Mouse (Mus musculus) layer of hippocampus, postnatal 14 days (tissue): ENCODE results near the gene Trp53bp1. TPM values are rescaled to one million over a fixed set of nuclear protein-coding genes. Genes with fewer than 3 reads are reported as not detected.
A peak's percentile ranks its signal among the peaks of the same experiment; 100 is the strongest.

Experiments used
- DNase-seq, 2 experiments: peaks; one replicate each; pipeline ENCODE4 v3.0.0; 2021 to 2022; ENCODE audit warnings: low spot score in 2 of 2, mixed read lengths in 1 of 2
- long read RNA-seq, 2 experiments: library from polyadenylated mRNA; stranded (forward); transcript quantifications; one replicate each; pipeline ENCODE4 v2.0.0; 2021
- total RNA-seq, 2 experiments: library from RNA; stranded (reverse); gene quantifications; 2 replicates each; pipeline ENCODE4 v1.2.3; 2021

The Trp53bp1 gene
- total RNA-seq: 100 to 1,000 TPM; 140 to 152 TPM
- long read RNA-seq, experiment 1, full-length matches to known transcripts: 2 of 29 reads
- long read RNA-seq, experiment 1, partial matches to known transcripts: 23 of 29 reads
- long read RNA-seq, experiment 1, other reads (novel, unspliced or antisense): 4 of 29 reads
- long read RNA-seq, experiment 2, full-length matches to known transcripts: 3 of 36 reads
- long read RNA-seq, experiment 2, partial matches to known transcripts: 24 of 36 reads
- long read RNA-seq, experiment 2, other reads (novel, unspliced or antisense): 9 of 36 reads

GRCm38 (mm10) chr2:121271236-121271927, at the start of gene Trp53bp1:
Gene Trp53bp1 (minus strand): TSS chr2:121271407.
- DNase-seq: peak; percentile 95 to 97

- no peak for DNase-seq
These were observed 45.1 kb upstream of the Trp53bp1 start for GRCm38 (mm10) chr2:121316278-121316677.

- no peak for DNase-seq
These were observed 37.8 kb upstream of the Trp53bp1 start for GRCm38 (mm10) chr2:121308997-121309416.

GRCm38 (mm10) chr2:121300036-121300435, 28.8 kb upstream of the Trp53bp1 start:
- DNase-seq: no peak

GRCm38 (mm10) chr2:121299471-121299870, 28.3 kb upstream of the Trp53bp1 start:
- DNase-seq: no peak

GRCm38 (mm10) chr2:121298131-121298530, 26.9 kb upstream of the Trp53bp1 start:
- DNase-seq: no peak

- DNase-seq: no peak
These were observed 26.5 kb upstream of the Trp53bp1 start for GRCm38 (mm10) chr2:121297701-121298100.

- DNase-seq: no peak
These were observed 25.6 kb upstream of the Trp53bp1 start for GRCm38 (mm10) chr2:121296754-121297231.

- peak in 1 of 2 experiments; percentile 62 for DNase-seq
These were observed 24.7 kb upstream of the Trp53bp1 start for GRCm38 (mm10) chr2:121295608-121296571.

- peak; percentile 64 to 83 for DNase-seq
These were observed 23.8 kb upstream of the Trp53bp1 start for GRCm38 (mm10) chr2:121294753-121295607.

GRCm38 (mm10) chr2:121294182-121294581, 23.0 kb upstream of the Trp53bp1 start:
- DNase-seq: no peak

GRCm38 (mm10) chr2:121292316-121293013, 21.3 kb upstream of the Trp53bp1 start:
- no peak for DNase-seq

GRCm38 (mm10) chr2:121289730-121290540, 18.7 kb upstream of the Trp53bp1 start:
- DNase-seq: no peak

- peak; percentile 93 to 98 for DNase-seq
These were observed 17.9 kb upstream of the Trp53bp1 start, which contains the start of gene Map1a for GRCm38 (mm10) chr2:121288901-121289729. Gene Map1a (plus strand): TSS chr2:121289600.

GRCm38 (mm10) chr2:121287850-121288249, 16.6 kb upstream of the Trp53bp1 start:
- DNase-seq: no peak

- no peak for DNase-seq
These were observed 815 bp upstream of the Trp53bp1 start for GRCm38 (mm10) chr2:121271928-121272516.

- DNase-seq: no peak
These were observed 529 bp downstream of the Trp53bp1 start for GRCm38 (mm10) chr2:121270521-121271235.
